Mouse (Mus musculus) heart, embryonic 10.5 days (tissue): ENCODE measurements around the gene Pald1. TPM values are rescaled to one million over a fixed set of nuclear protein-coding genes. Genes with fewer than 3 reads are reported as not detected.

Experiments
- DNase-seq: peaks from one replicate; pipeline ENCODE4 v3.0.0-alpha.2; 2017; ENCODE audit warnings: low spot score
- H3K27ac ChIP-seq: fragments of 300-500 bp; sonication (generic); 2 replicates; pipeline ENCODE4 v1.5.1; 2016; ENCODE audit warnings: mild to moderate bottlenecking
- H3K27me3 ChIP-seq: fragments of 300-500 bp; sonication (generic); 2 replicates; pipeline ENCODE4 v1.6.1; 2016; ENCODE audit warnings: mild to moderate bottlenecking; ENCODE audit not compliant: poor library complexity, insufficient read depth, severe bottlenecking
- H3K36me3 ChIP-seq: fragments of 300-500 bp; sonication (generic); 2 replicates; pipeline ENCODE4 v1.6.1; 2016; ENCODE audit warnings: mild to moderate bottlenecking, moderate library complexity
- H3K4me1 ChIP-seq: fragments of 300-500 bp; sonication (generic); 2 replicates; pipeline ENCODE4 v1.6.1; 2016; ENCODE audit warnings: mild to moderate bottlenecking
- H3K4me3 ChIP-seq: fragments of 300-500 bp; sonication (generic); 2 replicates; pipeline ENCODE4 v1.5.1; 2016; ENCODE audit warnings: mild to moderate bottlenecking, moderate library complexity
- H3K9me3 ChIP-seq: fragments of 300-500 bp; sonication (generic); 2 replicates; pipeline ENCODE4 v1.6.1; 2016; ENCODE audit warnings: mild to moderate bottlenecking, moderate library complexity
- WGBS: fragments of 180-500 bp; shearing (Covaris S2); methylation state at CpG from one replicate; pipeline ENCODE4 v1.1.7; 2016; 5-methylcytosine and 5-hydroxymethylcytosine counted together
- polyA plus RNA-seq: library from polyadenylated mRNA; unstranded; fragments of >200 nt; fragmentation: Nextera tagmentation; extraction: Ambion mirVana; gene quantifications from 2 replicates; pipeline ENCODE4 v1.2.1, GENCODE M21; 2016

The Pald1 gene
- polyA plus RNA-seq, 1 experiment from 2014 or later = 34.2 TPM

- H3K27me3 ChIP-seq = peaks cover 25% of the 10 kb centered on the region
- H3K4me3 ChIP-seq = no peak overlapping the region
- peaks cover 12% of the 10 kb centered on the region; the same call in 1 of the 2 replicates for H3K4me1 ChIP-seq
- H3K27ac ChIP-seq = no peak overlapping the region
- DNase-seq = no peak
- 0 out of 2 replicates have a peak, but pooled peaks cover 3% of the 10 kb centered on the region for H3K9me3 ChIP-seq
- H3K36me3 ChIP-seq = peaks cover 61% of the 10 kb centered on the region
- WGBS = 85% methylated on average over 9 of the region's 9 CpGs
These were observed 44.1 kb downstream of the Pald1 start for GRCm38 (mm10) chr10:61339216-61339615.

- no peak overlapping the region for H3K4me3 ChIP-seq
- 82% methylated on average over 11 of the region's 11 CpGs for WGBS
- peaks cover 15% of the 10 kb centered on the region for H3K27me3 ChIP-seq
- no peak overlapping the region for H3K27ac ChIP-seq
- no peaks in the 10 kb centered on the region for H3K9me3 ChIP-seq
- H3K36me3 ChIP-seq = peaks cover 60% of the 10 kb centered on the region
- no peak for DNase-seq
- H3K4me1 ChIP-seq = peaks cover 8% of the 10 kb centered on the region; the same call in 1 of the 2 replicates
These were observed 45.7 kb downstream of the Pald1 start for GRCm38 (mm10) chr10:61337665-61338064.

DNA sequence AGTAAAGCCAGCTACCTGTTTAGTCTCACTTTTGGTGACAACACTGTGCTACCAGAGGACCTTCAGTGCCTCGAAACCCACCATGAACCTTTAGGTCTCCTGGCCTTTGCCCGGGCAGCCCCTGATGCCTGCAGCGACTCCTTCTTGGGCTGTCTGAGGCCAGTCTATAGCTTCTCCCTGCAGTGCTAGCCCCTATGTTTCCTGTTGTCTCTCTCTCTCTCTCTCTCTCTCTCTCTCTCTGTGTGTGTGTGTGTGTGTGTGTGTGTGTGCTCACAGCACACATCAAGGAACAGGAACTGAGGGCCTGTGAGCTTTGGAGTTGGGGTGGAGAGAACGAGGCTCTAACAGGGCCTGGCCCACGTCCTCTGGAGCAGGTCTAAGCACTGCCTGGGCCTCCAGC, 46.7 kb downstream of the Pald1 start:
- peaks cover 8% of the 10 kb centered on the region; the same call in 1 of the 2 replicates for H3K4me1 ChIP-seq
- no peak for DNase-seq
- no peak overlapping the region for H3K4me3 ChIP-seq
- 67% methylated on average over 5 of the region's 5 CpGs for WGBS
- peaks cover 53% of the 10 kb centered on the region for H3K36me3 ChIP-seq
- H3K27ac ChIP-seq = no peak overlapping the region
- no peaks in the 10 kb centered on the region for H3K9me3 ChIP-seq
- H3K27me3 ChIP-seq = 0 out of 2 replicates have a peak, but pooled peaks cover 5% of the 10 kb centered on the region

DNA sequence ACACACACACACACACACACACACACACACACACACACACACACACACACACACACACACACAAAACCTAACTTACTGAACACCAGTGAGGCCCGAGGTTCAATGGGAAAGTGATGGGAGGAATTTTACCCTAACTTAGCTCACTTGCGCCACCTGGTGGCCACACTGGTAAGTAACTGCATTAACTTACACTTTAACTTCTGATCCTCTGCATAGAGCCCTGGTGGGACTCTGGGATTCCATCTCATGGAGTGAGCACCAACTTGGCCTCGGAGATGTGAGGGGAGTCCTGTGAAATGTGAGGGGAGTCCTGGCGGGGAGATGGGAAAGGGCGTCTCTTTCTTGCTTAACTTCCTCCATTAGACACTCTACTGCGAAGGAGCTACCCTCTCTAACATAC, 47.2 kb downstream of the Pald1 start:
- WGBS = 21% methylated on average over 6 of the region's 6 CpGs
- peaks cover 8% of the 10 kb centered on the region; the same call in 1 of the 2 replicates for H3K4me1 ChIP-seq
- H3K4me3 ChIP-seq = no peak overlapping the region
- peak; percentile 89 for DNase-seq
- no peaks in the 10 kb centered on the region for H3K9me3 ChIP-seq
- peaks cover 52% of the 10 kb centered on the region for H3K36me3 ChIP-seq
- no peak overlapping the region for H3K27ac ChIP-seq
- 0 out of 2 replicates have a peak, but pooled peaks cover 4% of the 10 kb centered on the region for H3K27me3 ChIP-seq

DNA sequence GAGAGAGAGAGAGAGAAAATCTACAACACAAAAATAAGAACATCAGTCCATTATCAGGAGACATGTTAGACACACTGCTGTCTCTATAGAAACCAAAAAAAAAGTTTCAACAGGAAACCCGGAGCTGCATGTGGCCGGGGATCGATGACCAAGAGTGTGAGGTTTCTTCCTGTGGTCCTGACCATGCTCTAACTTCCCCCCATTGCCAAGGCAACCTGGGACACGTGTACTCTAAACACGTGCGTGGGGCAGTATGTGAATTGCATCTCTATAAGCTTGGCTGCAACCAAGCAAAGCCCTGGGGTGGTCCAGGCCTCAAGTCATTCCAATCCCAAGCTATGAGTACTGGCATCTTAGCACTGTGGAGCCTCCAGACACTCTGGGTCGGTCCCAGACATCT, 48.8 kb downstream of the Pald1 start:
- no peaks in the 10 kb centered on the region for H3K9me3 ChIP-seq
- no peak for DNase-seq
- H3K4me3 ChIP-seq = no peak overlapping the region
- no peak overlapping the region for H3K27ac ChIP-seq
- H3K36me3 ChIP-seq = peaks cover 44% of the 10 kb centered on the region
- 0 out of 2 replicates have a peak, but pooled peaks cover 6% of the 10 kb centered on the region for H3K4me1 ChIP-seq
- WGBS = 85% methylated on average over 7 of the region's 7 CpGs
- 0 out of 2 replicates have a peak, but pooled peaks cover 4% of the 10 kb centered on the region for H3K27me3 ChIP-seq

GRCm38 (mm10) chr10:61331046-61331445, 52.3 kb downstream of the Pald1 start:
- H3K27me3 ChIP-seq = no peaks in the 10 kb centered on the region
- no peak for DNase-seq
- H3K27ac ChIP-seq = peak overlapping the region; percentile 52; the same call in 1 of the 2 replicates
- 87% methylated on average over 5 of the region's 5 CpGs for WGBS
- peaks cover 35% of the 10 kb centered on the region for H3K4me1 ChIP-seq
- peaks cover 22% of the 10 kb centered on the region for H3K36me3 ChIP-seq
- no peaks in the 10 kb centered on the region for H3K9me3 ChIP-seq
- no peak overlapping the region for H3K4me3 ChIP-seq

DNA sequence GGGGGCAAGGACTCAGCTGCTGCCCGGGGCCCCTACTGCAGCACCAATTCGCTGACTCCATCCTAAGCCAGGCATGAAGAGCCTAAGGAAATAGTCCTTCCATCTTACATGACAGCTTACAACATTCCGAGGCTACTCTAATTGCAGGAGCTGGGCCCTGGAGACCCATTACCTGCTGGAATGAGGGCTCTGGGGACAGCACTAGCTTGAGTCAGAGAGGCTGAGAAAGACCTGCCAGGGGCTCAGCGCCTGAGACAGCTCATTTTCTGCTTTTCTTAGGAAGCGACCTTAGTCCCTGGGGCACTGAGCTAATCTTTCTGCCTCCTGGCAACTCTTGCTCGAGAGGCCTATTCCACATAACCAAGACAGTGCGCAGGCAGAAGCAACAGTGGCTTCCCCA, 54.4 kb downstream of the Pald1 start:
- Histone ChIP-seq H3K27me3 (no peaks in the 10 kb centered on the region), H3K9me3 (no peaks in the 10 kb centered on the region), H3K4me3 (no peak overlapping the region), H3K36me3 (peaks cover 16% of the 10 kb centered on the region), H3K27ac (0 out of 2 replicates have a peak overlapping the region, but pooled peaks have one; percentile 79), H3K4me1 (peaks cover 37% of the 10 kb centered on the region)
- 50% methylated on average over 7 of the region's 7 CpGs for WGBS
- no peak for DNase-seq

GRCm38 (mm10) chr10:61327545-61327944, 55.8 kb downstream of the Pald1 start:
- DNase-seq = no peak
- no peaks in the 10 kb centered on the region for H3K9me3 ChIP-seq
- no peaks in the 10 kb centered on the region for H3K27me3 ChIP-seq
- H3K4me3 ChIP-seq = no peak overlapping the region
- WGBS = 74% methylated on average over 10 of the region's 10 CpGs
- H3K4me1 ChIP-seq = peaks cover 37% of the 10 kb centered on the region
- peak overlapping the region; percentile 79 for H3K27ac ChIP-seq
- peaks cover 17% of the 10 kb centered on the region for H3K36me3 ChIP-seq

DNA sequence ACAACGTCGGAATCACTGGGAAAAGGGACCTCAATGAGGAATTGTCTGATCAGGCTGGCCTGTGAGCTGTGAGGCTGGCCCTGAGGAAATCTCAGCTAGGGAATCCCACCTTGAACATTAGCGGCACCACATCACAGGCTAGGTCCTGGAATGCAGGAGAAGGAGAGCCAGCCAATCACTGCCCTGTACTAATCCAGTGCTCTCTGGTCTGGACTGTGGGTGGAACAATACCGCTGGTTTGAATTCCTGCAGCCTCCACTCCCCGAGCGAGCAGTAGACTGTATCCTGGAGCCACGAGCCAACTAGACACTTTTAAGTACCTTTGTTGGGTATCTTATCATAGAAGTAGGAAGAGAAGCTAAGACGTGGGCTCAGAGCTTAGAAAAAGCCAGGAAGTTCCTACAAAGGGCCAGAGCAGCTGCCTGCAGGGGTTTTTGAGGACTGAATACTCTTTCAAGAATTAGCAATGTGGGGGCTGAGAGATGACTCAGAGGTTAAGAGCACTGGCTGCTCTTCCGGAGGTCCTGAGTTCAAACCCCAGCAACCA, 57.5 kb downstream of the Pald1 start:
- H3K9me3 ChIP-seq = no peaks in the 10 kb centered on the region
- WGBS = 33% methylated on average over 9 of the region's 9 CpGs
- peaks cover 36% of the 10 kb centered on the region for H3K4me1 ChIP-seq
- no peaks in the 10 kb centered on the region for H3K27me3 ChIP-seq
- DNase-seq = no peak
- peak overlapping the region; percentile 31; the same call in 1 of the 2 replicates for H3K27ac ChIP-seq
- H3K36me3 ChIP-seq = peaks cover 34% of the 10 kb centered on the region
- H3K4me3 ChIP-seq = no peak overlapping the region

DNA sequence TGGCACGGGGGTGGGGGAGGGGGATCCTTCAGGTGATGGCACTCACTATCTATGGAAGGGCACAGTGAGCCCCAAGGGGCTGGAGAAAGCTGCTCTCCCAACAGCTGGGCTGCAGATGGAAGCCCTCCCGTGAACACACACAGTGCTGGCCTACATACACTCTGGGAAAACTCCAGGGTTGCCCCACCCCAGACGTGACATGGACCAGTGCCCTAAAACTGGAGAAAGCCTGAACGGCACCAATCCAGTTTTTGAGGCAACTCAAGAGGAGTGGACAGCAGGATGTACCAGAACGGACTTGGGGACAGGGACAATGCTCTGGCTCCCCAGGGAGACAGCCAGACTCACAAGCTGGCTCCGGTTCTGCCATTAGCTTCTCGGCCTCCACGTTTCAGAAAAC, 58.6 kb downstream of the Pald1 start:
- Histone ChIP-seq H3K4me3 (no peak overlapping the region), H3K27me3 (no peaks in the 10 kb centered on the region), H3K27ac (no peak overlapping the region), H3K36me3 (peaks cover 46% of the 10 kb centered on the region), H3K9me3 (no peaks in the 10 kb centered on the region), H3K4me1 (peaks cover 36% of the 10 kb centered on the region)
- 78% methylated on average over 8 of the region's 8 CpGs for WGBS
- no peak for DNase-seq

DNA sequence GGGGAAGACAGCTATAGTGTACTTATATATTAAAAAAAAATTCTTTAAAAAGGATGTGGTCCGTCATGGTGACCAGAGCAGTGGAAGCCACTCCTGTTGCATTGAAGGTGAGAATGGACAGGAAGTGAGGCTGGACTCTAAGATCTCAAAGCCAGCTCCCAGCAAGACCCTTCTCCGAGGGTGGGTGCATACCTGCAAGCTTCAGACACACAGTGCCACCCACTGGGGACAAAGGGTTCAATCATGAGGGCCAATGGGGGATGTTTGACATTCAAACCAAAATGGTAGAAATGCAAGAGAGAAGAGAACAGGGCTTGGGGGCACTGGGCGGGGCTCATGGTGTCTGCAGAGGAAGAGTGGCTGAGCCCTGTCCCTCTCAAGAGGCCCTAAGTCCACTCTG, 64.8 kb downstream of the Pald1 start:
- no peak for DNase-seq
- 78% methylated on average over 3 of the region's 3 CpGs for WGBS

GRCm38 (mm10) chr10:61315324-61315880, 67.9 kb downstream of the Pald1 start:
- no peak for DNase-seq
- H3K36me3 ChIP-seq = peaks cover 16% of the 10 kb centered on the region
- no peak overlapping the region for H3K4me3 ChIP-seq
- no peak overlapping the region for H3K27ac ChIP-seq
- H3K4me1 ChIP-seq = peaks cover 39% of the 10 kb centered on the region
- no peaks in the 10 kb centered on the region for H3K9me3 ChIP-seq
- 58% methylated on average over 9 of the region's 9 CpGs for WGBS
- H3K27me3 ChIP-seq = no peaks in the 10 kb centered on the region

More for the DNA sequence above, 64.8 kb downstream of the Pald1 start:
- no peaks in the 10 kb centered on the region for H3K27me3 ChIP-seq
- no peak overlapping the region for H3K4me3 ChIP-seq
- no peak overlapping the region for H3K27ac ChIP-seq
- no peaks in the 10 kb centered on the region for H3K9me3 ChIP-seq
- peaks cover 27% of the 10 kb centered on the region for H3K4me1 ChIP-seq
- peaks cover 48% of the 10 kb centered on the region for H3K36me3 ChIP-seq

GRCm38 (mm10) chr10:61313750-61314149, 69.6 kb downstream of the Pald1 start:
- no peak for DNase-seq
- WGBS = 18% methylated on average over 7 of the region's 7 CpGs
- Histone ChIP-seq H3K4me3 (no peak overlapping the region), H3K27me3 (no peaks in the 10 kb centered on the region), H3K9me3 (no peaks in the 10 kb centered on the region), H3K27ac (peak overlapping the region; percentile 80; the same call in 1 of the 2 replicates), H3K4me1 (peaks cover 43% of the 10 kb centered on the region), H3K36me3 (peaks cover 3% of the 10 kb centered on the region; the same call in 1 of the 2 replicates)
